Mouse (Mus musculus): ENCODE measurements around the gene Atg4a.

DNA sequence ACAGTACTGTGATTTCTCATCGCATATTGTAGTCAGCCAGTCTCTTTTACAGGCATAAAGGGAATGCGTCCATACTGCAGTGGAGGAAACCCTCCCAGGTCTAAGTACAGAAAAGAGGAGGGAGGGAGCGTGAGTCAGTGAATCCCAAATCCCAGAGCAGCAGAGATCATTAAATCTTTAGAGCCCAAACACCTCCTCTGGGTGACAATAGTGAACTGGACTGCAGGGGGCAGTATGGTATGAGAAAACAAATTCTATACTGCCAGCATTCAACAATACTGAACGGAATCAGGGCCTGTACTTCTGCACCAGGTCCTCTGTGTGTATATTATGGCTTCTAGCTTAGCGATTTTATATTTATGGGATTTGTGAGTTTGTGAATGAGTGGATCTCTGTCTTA lies 256.1 kb downstream of the Atg4a start:
- TF ChIP-seq CTCF (IDR thresholded peaks at IDR 0.05; ENCODE audit: low read depth) (peak; percentile 15; the same call in 1 of the 2 replicates), EP300 (IDR thresholded peaks at IDR 0.05; ENCODE audit: low read depth) (no peak)
